Mouse (Mus musculus) embryonic facial prominence, embryonic 13.5 days (tissue): ENCODE measurements at regions not wholly inside any gene's neighbourhood (a gene's known extent, or its start where the extent isn't known, plus 50 kb on each side); places are given as distances from the start of the nearest gene placed in this dataset.

Source experiments
- ATAC-seq: fragments of 200-750 bp; cut with Nextera tagmentation; 2 replicates; pipeline ENCODE4 v1.8.0; 2017; ENCODE audit warnings: low read depth; ENCODE audit not compliant: insufficient number of reproducible peaks, insufficient read depth, low FRiP score, low TSS enrichment
- H3K27ac ChIP-seq: fragments of 300-500 bp; sonication (generic); 2 replicates; pipeline ENCODE4 v1.5.1; 2015; ENCODE audit warnings: moderate library complexity, mild to moderate bottlenecking, inconsistent platforms
- H3K27me3 ChIP-seq: fragments of 300-500 bp; sonication (generic); 2 replicates; pipeline ENCODE4 v1.6.1; 2015; ENCODE audit warnings: mild to moderate bottlenecking, inconsistent platforms
- H3K36me3 ChIP-seq: fragments of 300-500 bp; sonication (generic); 2 replicates; pipeline ENCODE4 v1.6.1; 2015; ENCODE audit warnings: mild to moderate bottlenecking, inconsistent platforms
- H3K4me1 ChIP-seq: fragments of 300-500 bp; sonication (generic); 2 replicates; pipeline ENCODE4 v1.6.1; 2015; ENCODE audit warnings: inconsistent platforms
- H3K4me2 ChIP-seq: fragments of 300-500 bp; sonication (generic); 2 replicates; pipeline ENCODE4 v1.6.1; 2015; ENCODE audit warnings: moderate library complexity, mild to moderate bottlenecking, inconsistent platforms
- H3K4me3 ChIP-seq: fragments of 300-500 bp; sonication (generic); 2 replicates; pipeline ENCODE4 v1.5.1; 2015; ENCODE audit warnings: mild to moderate bottlenecking, inconsistent platforms
- H3K9ac ChIP-seq: fragments of 300-500 bp; sonication (generic); 2 replicates; pipeline ENCODE4 v1.6.1; 2015; ENCODE audit warnings: mild to moderate bottlenecking, inconsistent platforms
- H3K9me3 ChIP-seq: fragments of 300-500 bp; sonication (generic); 2 replicates; pipeline ENCODE4 v1.6.1; 2016; ENCODE audit warnings: inconsistent platforms
- WGBS: fragments of 180-500 bp; shearing (Covaris S2); methylation state at CpG from one replicate; pipeline ENCODE4 v1.1.7; 2015; ENCODE audit warnings: mixed read lengths; 5-methylcytosine and 5-hydroxymethylcytosine counted together

DNA sequence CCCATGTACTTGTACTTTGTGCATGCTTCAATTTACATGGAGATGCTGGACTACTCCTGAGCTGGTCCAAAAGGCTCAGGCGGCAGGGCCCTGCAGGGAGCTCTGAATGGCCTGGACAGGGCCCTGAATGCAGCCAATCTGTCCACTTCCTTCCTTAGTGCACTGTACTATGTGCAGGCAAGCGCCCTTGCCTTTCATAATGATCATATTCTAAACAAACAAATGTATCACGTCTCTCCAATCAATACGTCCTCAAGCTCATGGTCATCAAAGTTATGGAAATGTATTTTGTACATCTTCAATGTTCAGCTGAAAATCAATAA is 253.3 kb downstream of the Irs2 start:
- no peak for ATAC-seq

DNA sequence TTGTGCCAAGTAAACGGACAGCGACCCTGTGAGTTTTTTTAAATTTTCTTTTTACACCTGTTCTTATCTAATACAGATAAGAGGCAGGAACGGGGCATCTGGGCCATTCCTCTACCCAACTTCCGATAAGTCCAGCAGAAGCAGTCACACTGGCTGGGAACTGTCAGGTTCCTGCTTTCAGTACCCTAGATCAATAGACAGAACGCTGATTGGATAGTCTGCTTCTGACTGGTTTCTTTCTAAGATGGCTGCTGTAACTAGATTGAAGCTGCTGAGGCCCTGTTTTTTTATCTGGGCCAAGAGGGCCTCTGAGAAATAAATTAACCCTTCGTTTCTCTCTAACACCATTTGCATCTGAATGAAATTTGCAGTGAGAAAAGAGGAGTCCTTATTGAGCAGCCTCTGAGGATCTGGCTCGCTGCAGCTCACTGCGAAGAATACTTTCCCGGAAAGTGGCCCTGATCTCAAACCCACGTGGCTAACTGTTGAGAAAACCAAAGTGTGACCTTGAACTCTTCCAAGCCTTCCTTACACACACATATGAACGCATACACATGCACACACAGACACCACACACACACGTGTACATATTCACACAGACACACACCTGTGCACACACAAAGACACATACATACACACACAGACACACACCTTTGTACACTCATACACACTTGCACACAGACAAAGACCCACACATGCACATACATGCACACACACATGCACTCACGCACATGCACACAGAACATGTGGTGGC is 253.8 kb downstream of the Irs2 start:
- Histone ChIP-seq H3K27me3 (no peaks in the 10 kb centered on the region), H3K4me1 (no peaks in the 10 kb centered on the region), H3K4me2 (no peak overlapping the region), H3K36me3 (no peaks in the 10 kb centered on the region), H3K4me3 (no peak overlapping the region), H3K9ac (no peak overlapping the region), H3K9me3 (no peaks in the 10 kb centered on the region), H3K27ac (no peak overlapping the region)
- ATAC-seq, result no peak
- 80% methylated on average over 13 of the region's 13 CpGs for WGBS

More for the DNA sequence above, 253.3 kb downstream of the Irs2 start:
- Histone ChIP-seq H3K9me3 (no peaks in the 10 kb centered on the region), H3K4me2 (no peak overlapping the region), H3K4me3 (no peak overlapping the region), H3K36me3 (no peaks in the 10 kb centered on the region), H3K27ac (no peak overlapping the region), H3K27me3 (no peaks in the 10 kb centered on the region), H3K4me1 (peaks cover under 1% of the 10 kb centered on the region; the same call in 1 of the 2 replicates), H3K9ac (no peak overlapping the region)
- 83% methylated on average over 4 of the region's 4 CpGs for WGBS

DNA sequence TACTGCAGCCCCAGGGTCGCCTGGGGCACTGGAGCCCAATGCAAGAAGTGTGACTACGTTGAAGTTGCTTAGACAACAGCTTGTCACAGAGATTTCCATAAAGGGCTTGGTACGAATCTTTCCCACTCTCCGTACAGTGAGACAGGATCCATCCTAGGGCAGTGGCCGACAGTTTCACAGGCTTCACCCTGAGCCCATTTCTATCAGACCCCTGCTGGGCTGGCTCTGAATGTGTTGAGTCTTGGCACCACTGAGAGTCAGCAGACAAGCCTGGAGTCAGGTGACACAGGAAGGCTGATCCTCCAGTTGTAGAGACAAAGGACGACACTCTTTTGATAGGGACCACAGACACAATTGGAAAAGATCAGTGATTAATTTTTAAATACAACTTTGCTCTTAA is 255.2 kb downstream of the Irs2 start:
- H3K9me3 ChIP-seq, result no peaks in the 10 kb centered on the region
- 73% methylated on average over 6 of the region's 6 CpGs for WGBS
- no peaks in the 10 kb centered on the region for H3K4me1 ChIP-seq
- no peaks in the 10 kb centered on the region for H3K27me3 ChIP-seq
- ATAC-seq, result no peak
- no peak overlapping the region for H3K27ac ChIP-seq
- no peak overlapping the region for H3K9ac ChIP-seq
- H3K4me3 ChIP-seq, result no peak overlapping the region
- no peaks in the 10 kb centered on the region for H3K36me3 ChIP-seq
- no peak overlapping the region for H3K4me2 ChIP-seq

DNA sequence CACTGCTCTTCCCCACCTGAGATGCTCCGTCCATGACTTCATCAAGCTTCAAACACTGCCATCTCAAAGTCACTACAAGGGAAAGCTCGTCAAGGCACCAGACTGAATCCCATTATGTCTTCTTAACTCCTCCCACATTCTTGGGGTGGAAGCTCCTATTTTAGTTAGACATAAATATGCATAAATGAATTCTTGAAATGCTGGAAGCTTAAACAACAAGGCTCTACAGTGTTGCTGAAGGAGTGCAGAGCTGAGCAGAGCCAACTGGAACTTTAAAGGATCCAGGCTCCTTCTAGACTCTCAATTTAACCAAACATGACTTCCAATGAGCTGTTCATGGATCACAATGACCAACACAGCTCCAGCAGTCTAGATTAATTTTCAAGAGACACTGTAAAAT is 261.1 kb downstream of the Irs2 start:
- H3K4me2 ChIP-seq, result no peak overlapping the region
- H3K27ac ChIP-seq, result no peak overlapping the region
- H3K9ac ChIP-seq, result no peak overlapping the region
- ATAC-seq, result no peak
- H3K36me3 ChIP-seq, result no peaks in the 10 kb centered on the region
- H3K4me3 ChIP-seq, result no peak overlapping the region
- 41% methylated on average over 2 of the region's 2 CpGs for WGBS
- no peaks in the 10 kb centered on the region; the same call in 1 of the 2 replicates for H3K4me1 ChIP-seq
- no peaks in the 10 kb centered on the region for H3K27me3 ChIP-seq
- no peaks in the 10 kb centered on the region for H3K9me3 ChIP-seq

DNA sequence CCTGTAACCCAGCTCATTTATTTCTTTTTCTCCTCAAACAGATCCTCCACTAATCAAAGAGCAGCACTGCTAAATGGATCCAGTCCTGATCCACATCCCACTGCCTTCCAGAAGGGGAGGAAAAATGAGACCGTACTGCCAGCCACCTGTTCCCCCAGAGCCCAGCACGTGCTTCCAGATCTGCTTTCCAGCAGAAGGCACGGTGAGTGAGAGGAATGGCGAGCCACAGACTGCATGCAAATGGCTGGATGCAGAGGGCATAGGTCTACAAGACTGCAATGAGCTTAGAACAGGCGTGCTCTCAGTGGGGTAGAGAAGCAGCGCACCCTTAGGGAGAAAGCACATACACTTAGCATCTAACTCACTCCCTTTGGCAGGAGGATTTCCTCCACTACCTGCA is 265.0 kb downstream of the Irs2 start:
- Histone ChIP-seq H3K27ac (no peak overlapping the region), H3K4me1 (no peaks in the 10 kb centered on the region; the same call in 1 of the 2 replicates), H3K4me2 (no peak overlapping the region), H3K36me3 (no peaks in the 10 kb centered on the region), H3K4me3 (no peak overlapping the region), H3K9ac (no peak overlapping the region), H3K9me3 (no peaks in the 10 kb centered on the region), H3K27me3 (no peaks in the 10 kb centered on the region)
- WGBS, result 66% methylated on average over 6 of the region's 6 CpGs
- ATAC-seq, result no peak

DNA sequence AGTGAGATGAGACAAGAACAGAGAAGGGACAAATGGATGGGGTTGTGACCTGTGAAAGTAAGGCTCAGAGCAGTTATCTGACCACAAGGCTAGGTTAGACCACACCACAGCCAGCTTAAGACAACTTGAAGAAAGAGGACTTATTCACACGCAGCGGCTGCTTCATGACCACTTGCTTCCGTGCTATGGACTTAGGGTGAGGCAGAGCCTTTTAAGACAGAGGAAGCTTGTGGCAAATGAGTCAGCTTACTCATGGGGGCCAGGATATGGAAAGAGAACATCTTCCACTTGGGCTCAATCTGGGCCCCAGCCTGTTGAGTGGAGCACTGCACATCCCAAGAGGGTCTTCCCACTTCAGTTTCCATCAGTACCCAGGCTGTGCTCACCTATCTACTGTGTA is 267.4 kb downstream of the Irs2 start:
- Histone ChIP-seq H3K9ac (no peak overlapping the region), H3K4me2 (no peak overlapping the region), H3K36me3 (no peaks in the 10 kb centered on the region), H3K4me1 (no peaks in the 10 kb centered on the region), H3K4me3 (no peak overlapping the region), H3K27ac (no peak overlapping the region), H3K9me3 (no peaks in the 10 kb centered on the region), H3K27me3 (no peaks in the 10 kb centered on the region)
- no peak for ATAC-seq
- 94% methylated on average over 3 of the region's 3 CpGs for WGBS

DNA sequence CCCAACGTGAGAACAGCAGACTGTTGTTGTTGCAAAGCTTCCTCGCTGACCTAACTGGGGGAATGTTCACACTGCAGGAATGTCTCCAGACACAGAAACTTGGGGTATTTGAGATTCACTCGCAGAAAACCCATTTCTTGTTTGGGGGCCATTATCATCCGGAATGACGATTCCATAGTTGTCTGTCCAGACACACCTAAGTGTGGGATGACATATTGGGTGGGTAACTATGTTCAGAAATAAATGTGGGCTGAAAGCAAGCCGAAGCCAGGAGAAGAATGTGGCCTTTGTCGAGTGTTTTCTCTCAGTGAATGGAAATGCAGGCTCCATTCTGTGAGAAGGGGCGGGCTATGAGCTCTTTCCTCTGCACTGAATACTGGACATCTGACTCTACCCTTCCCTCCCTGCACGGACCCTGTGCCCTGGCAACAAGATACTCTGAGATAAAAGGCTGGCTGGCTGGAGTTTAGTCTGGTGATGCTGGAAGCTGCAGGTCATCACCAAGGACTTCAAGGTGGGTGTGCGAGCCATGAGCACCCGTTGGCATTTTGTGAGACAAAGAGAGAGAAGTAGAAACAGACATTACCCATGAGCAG is 269.7 kb downstream of the Irs2 start:
- no peak overlapping the region for H3K4me2 ChIP-seq
- H3K27ac ChIP-seq, result no peak overlapping the region
- no peaks in the 10 kb centered on the region for H3K36me3 ChIP-seq
- 50% methylated on average over 11 of the region's 11 CpGs for WGBS
- H3K9me3 ChIP-seq, result no peaks in the 10 kb centered on the region
- no peak for ATAC-seq
- no peaks in the 10 kb centered on the region for H3K27me3 ChIP-seq
- H3K4me1 ChIP-seq, result no peaks in the 10 kb centered on the region
- no peak overlapping the region for H3K4me3 ChIP-seq
- H3K9ac ChIP-seq, result no peak overlapping the region

DNA sequence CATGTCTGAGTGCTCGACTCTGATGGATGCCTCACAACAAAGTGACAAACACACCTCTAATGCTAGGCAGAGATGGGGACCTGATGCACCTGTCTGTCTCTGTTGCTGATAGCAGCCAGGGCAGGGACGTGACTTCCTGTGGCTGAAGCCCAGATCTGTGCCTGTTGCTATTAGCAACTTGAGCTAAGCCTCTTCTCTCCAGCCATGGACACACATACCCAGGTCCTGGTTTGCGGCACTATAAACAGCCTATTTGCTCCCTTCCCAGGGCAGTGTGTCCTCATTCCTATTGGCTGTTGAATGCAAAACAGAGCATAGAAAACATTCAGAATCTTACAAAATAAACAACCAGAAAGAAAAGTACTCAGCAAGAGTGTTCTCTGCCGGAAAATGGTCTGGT is 273.5 kb downstream of the Irs2 start:
- Histone ChIP-seq H3K27me3 (no peaks in the 10 kb centered on the region), H3K4me1 (no peaks in the 10 kb centered on the region), H3K36me3 (no peaks in the 10 kb centered on the region), H3K4me2 (no peak overlapping the region), H3K9me3 (no peaks in the 10 kb centered on the region), H3K27ac (no peak overlapping the region), H3K4me3 (no peak overlapping the region), H3K9ac (no peak overlapping the region)
- no peak for ATAC-seq
- 68% methylated on average over 4 of the region's 4 CpGs for WGBS

DNA sequence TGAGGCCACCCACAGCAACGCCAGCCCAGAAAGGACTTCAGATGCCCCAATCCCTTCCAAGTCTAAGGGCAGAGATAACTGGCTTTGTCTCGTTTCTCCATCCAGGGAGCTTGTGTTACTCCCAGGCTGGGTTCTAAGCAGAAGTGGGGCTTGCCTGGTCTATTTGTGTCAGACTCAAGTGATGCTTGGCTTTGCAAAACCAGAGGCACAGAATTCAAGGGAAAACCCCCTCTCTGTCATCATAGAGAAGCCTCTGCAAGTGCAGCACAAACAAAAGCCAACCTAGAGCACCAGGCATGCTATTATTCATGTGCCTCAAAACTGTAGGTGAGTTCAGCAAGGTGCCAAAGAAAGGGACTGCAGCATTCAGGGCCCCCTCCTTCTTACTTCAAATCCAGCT is 284.9 kb downstream of the Irs2 start:
- 76% methylated on average over 2 of the region's 2 CpGs for WGBS

DNA sequence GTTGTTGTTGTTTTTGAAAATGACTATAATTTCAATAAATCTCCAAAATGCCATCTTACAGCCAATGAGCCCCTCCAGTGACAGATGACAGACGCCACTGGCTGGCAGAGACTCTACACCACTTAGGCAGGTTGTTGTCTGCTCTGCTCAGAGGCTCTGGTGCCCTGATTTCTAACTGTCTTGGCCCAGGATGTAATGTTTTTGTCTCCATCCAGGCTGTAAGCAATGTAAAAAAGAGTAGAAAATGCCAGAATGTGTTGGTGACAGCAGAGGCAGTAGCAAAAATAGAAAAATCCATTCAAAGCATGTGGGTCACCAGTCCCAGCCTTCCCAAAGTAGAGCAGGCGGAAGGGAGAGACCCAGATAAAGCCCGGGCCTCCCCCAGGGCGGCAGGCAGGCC is 285.5 kb downstream of the Irs2 start:
- 89% methylated on average over 4 of the region's 4 CpGs for WGBS
- no peaks in the 10 kb centered on the region for H3K27me3 ChIP-seq
- H3K4me1 ChIP-seq, result no peaks in the 10 kb centered on the region
- no peaks in the 10 kb centered on the region for H3K36me3 ChIP-seq
- H3K9ac ChIP-seq, result no peak overlapping the region
- no peak overlapping the region for H3K27ac ChIP-seq
- no peak overlapping the region for H3K4me2 ChIP-seq
- ATAC-seq, result no peak
- H3K4me3 ChIP-seq, result no peak overlapping the region
- no peaks in the 10 kb centered on the region for H3K9me3 ChIP-seq

More for the DNA sequence above, 284.9 kb downstream of the Irs2 start:
- Histone ChIP-seq H3K27ac (no peak overlapping the region), H3K36me3 (no peaks in the 10 kb centered on the region), H3K4me2 (no peak overlapping the region), H3K4me3 (no peak overlapping the region), H3K27me3 (no peaks in the 10 kb centered on the region), H3K9me3 (no peaks in the 10 kb centered on the region), H3K9ac (no peak overlapping the region), H3K4me1 (no peaks in the 10 kb centered on the region)
- ATAC-seq, result no peak

DNA sequence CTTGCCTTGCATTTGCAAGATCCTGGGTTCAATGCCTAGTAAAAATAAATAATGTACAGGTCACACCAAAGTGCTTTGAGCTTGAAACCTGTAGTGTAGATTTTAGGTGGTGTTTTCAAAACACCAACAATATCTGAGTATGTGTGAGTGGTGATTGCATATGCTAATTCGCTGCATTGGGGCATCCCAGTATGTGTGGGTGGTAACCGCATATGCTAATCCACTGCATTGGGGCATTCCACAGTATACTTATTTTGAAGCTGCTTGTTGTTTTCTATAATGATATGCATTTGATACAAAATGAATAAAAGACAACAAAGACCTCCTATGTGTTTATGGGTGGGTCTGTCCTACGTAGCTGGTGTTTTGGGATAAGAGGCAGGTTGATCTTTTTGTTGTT is 285.9 kb downstream of the Irs2 start:
- no peak for ATAC-seq
- WGBS, result 92% methylated on average over 3 of the region's 3 CpGs
- no peak overlapping the region for H3K4me3 ChIP-seq
- no peak overlapping the region for H3K9ac ChIP-seq
- no peak overlapping the region for H3K4me2 ChIP-seq
- H3K36me3 ChIP-seq, result no peaks in the 10 kb centered on the region
- no peaks in the 10 kb centered on the region for H3K27me3 ChIP-seq
- H3K9me3 ChIP-seq, result no peaks in the 10 kb centered on the region
- no peak overlapping the region for H3K27ac ChIP-seq
- no peaks in the 10 kb centered on the region for H3K4me1 ChIP-seq

DNA sequence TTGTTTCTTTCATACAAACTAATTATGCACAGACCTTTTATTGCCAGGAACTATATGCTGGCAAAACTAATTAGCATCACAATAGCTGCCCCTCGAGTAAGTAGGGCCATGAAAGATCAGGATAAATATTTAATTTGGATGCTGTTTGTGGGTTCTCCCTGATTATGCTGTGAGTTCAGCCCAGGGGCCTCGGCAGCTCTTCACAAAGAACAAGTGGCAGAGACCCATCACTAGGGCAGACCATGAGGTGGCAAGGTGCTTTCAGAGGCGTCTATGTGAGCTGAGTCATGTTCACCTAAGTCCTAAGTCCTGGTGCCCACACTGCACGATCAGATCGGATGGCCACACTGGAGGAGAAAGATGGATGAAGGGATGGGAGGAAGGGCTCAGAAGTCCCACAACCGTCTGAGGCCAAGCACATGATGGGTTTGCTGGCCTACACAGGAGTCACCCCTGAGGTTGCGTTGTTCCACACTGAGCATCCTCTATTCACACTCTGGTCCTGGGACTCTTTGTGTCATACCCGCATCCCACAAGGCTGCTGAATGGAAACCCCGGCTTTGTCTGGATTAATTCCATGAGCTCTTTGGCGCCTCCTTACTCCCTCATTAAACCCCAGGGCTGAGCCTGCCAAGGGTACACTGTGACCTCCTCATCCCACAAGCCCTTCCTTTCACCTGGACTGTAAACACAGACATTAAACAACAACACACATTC is 287.0 kb downstream of the Irs2 start:
- no peak for ATAC-seq
- H3K27ac ChIP-seq, result no peak overlapping the region
- no peak overlapping the region for H3K9ac ChIP-seq
- H3K4me1 ChIP-seq, result no peaks in the 10 kb centered on the region
- 67% methylated on average over 10 of the region's 10 CpGs for WGBS
- no peak overlapping the region for H3K4me2 ChIP-seq
- H3K4me3 ChIP-seq, result no peak overlapping the region
- H3K36me3 ChIP-seq, result no peaks in the 10 kb centered on the region
- H3K27me3 ChIP-seq, result no peaks in the 10 kb centered on the region
- no peaks in the 10 kb centered on the region for H3K9me3 ChIP-seq
